Mouse (Mus musculus) neural tube, embryonic 13.5 days (tissue): Measurements from ENCODE around the gene Fam180a. TPM values are rescaled to one million over a fixed set of nuclear protein-coding genes. Genes with fewer than 3 reads are reported as not detected.

Experiments
- ATAC-seq: fragments of 200-750 bp; cut with Nextera tagmentation; 2 replicates; pipeline ENCODE4 v1.8.0; 2017; ENCODE audit warnings: low read depth, mild to moderate bottlenecking, moderate TSS enrichment, moderate library complexity
- H3K27ac ChIP-seq: fragments of 300-500 bp; sonication (generic); replicated peaks from 2 replicates; pipeline ENCODE4 v1.5.1; 2015; ENCODE audit warnings: moderate library complexity, mild to moderate bottlenecking, inconsistent platforms
- H3K27me3 ChIP-seq: fragments of 300-500 bp; sonication (generic); 2 replicates; pipeline ENCODE4 v1.6.1; 2015; ENCODE audit warnings: mild to moderate bottlenecking, inconsistent platforms
- H3K36me3 ChIP-seq: fragments of 300-500 bp; sonication (generic); 2 replicates; pipeline ENCODE4 v1.6.1; 2015; ENCODE audit warnings: mild to moderate bottlenecking, inconsistent platforms
- H3K4me1 ChIP-seq: fragments of 300-500 bp; sonication (generic); replicated peaks from 2 replicates; pipeline ENCODE4 v1.6.1; 2015; ENCODE audit warnings: inconsistent platforms
- H3K4me2 ChIP-seq: fragments of 300-500 bp; sonication (generic); 2 replicates; pipeline ENCODE4 v1.6.1; 2015; ENCODE audit warnings: inconsistent platforms, mild to moderate bottlenecking, moderate library complexity
- H3K4me3 ChIP-seq: fragments of 300-500 bp; sonication (generic); 2 replicates; pipeline ENCODE4 v1.5.1; 2015; ENCODE audit warnings: mild to moderate bottlenecking, inconsistent platforms
- H3K9ac ChIP-seq: fragments of 300-500 bp; sonication (generic); 2 replicates; pipeline ENCODE4 v1.6.1; 2015; ENCODE audit warnings: moderate library complexity, mild to moderate bottlenecking, inconsistent platforms
- H3K9me3 ChIP-seq: fragments of 300-500 bp; sonication (generic); 2 replicates; pipeline ENCODE4 v1.6.1; 2016; ENCODE audit warnings: inconsistent platforms
- WGBS: fragments of 180-500 bp; shearing (Covaris S2); methylation state at CpG from one replicate; pipeline ENCODE4 v1.1.7; 2015; 5-methylcytosine and 5-hydroxymethylcytosine counted together
- polyA plus RNA-seq: library from polyadenylated mRNA; unstranded; fragments of >200 nt; fragmentation: Nextera tagmentation; extraction: Ambion mirVana; gene quantifications from 2 replicates; pipeline ENCODE4 v1.2.1, GENCODE M21; 2015

Gene Fam180a
- polyA plus RNA-seq, 1 experiment from 2014 or later: 0.39 TPM

DNA sequence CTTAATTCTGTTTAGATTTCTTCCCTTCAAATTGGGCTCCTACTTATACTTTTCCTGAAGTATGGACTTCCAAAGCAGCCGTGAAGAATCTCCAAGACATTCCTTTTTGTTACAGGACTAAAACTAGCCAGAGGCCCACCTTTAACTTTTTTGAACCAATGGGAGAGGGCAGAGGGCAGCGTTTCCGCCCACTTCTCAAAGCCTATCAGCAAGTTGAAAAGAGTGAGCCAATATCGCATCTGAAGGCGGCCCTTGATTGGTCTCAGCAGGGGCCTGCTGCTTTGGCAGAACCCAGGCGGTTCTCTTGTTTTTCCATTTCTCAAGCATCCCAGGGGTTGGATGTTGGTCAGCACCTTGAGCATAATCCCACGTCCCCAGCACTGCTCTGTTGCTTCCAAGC is 17.9 kb downstream of the Fam180a start, which contains the start of gene Slc13a4:
Gene Slc13a4 (minus strand): TSS at position 95 of the 400 bp plus-strand sequence.
- Histone ChIP-seq H3K9ac (no peak within 1 kb of the TSS), H3K4me3 (no peak within 1 kb of the TSS), H3K9me3 (no peaks in the 10 kb centered on the region), H3K36me3 (no peaks in the 10 kb centered on the region), H3K4me2 (no peak within 1 kb of the TSS), H3K4me1 (0 out of 2 replicates have a peak, but pooled peaks cover 3% of the 10 kb centered on the region), H3K27me3 (no peaks in the 10 kb centered on the region), H3K27ac (no peak within 1 kb of the TSS)
- WGBS: 31% methylated on average over 7 of the region's 7 CpGs
- no peak for ATAC-seq

DNA sequence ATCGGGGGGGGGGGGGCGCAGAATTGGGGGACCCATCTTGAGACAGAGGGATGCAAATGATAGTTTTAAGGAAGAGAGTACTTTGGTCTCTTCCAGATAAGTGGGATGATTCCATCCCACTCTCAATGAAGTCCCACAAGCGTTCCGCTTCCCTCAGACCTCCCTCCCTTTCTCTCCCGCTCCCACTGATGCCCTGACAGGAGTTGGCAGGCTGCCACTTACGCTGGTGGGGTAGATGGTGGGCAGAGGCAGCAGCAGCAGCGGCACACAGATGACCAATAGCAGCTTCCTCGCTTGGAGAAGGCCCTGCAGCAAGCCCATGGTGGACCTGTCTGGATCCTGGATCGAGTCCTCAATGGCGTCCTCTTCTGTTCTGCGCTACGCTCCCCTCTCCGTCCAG is 18.8 kb downstream of the Fam180a start:
- no peaks in the 10 kb centered on the region for H3K36me3 ChIP-seq
- WGBS: 73% methylated on average over 13 of the region's 13 CpGs
- H3K4me1 ChIP-seq: 0 out of 2 replicates have a peak, but pooled peaks cover 3% of the 10 kb centered on the region
- no peak overlapping the region for H3K27ac ChIP-seq
- H3K9me3 ChIP-seq: no peaks in the 10 kb centered on the region
- H3K27me3 ChIP-seq: no peaks in the 10 kb centered on the region
- H3K4me2 ChIP-seq: no peak overlapping the region
- ATAC-seq: no peak
- no peak overlapping the region for H3K9ac ChIP-seq
- H3K4me3 ChIP-seq: no peak overlapping the region

DNA sequence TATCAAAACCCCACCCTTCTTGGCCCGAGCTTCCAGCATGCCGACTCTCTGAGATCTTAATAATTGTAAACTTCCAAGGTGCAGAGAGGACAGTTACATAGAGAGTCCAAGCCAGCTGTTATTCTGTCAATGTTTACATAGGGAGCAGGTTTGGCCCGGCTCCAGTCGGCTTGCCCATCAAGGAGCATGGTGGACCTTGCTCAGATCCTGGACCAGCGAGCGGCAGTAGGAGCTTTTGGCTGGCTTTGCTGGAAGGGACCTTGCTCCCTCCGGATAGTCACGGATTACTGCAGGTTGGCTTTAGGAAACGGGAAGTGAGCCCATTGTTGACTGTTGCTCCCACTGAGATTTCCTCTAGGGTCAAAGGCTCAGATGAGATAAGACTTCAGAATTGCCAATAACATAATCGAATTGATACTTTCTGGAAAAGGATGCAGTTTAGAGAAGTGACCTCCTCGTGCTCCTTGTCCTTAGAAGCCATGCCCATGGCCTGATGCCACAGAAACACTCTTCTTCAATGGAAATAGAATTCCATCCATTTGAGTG is 22.5 kb downstream of the Fam180a start:
- 87% methylated on average over 11 of the region's 11 CpGs for WGBS
- H3K27ac ChIP-seq: no peak overlapping the region
- no peaks in the 10 kb centered on the region for H3K9me3 ChIP-seq

DNA sequence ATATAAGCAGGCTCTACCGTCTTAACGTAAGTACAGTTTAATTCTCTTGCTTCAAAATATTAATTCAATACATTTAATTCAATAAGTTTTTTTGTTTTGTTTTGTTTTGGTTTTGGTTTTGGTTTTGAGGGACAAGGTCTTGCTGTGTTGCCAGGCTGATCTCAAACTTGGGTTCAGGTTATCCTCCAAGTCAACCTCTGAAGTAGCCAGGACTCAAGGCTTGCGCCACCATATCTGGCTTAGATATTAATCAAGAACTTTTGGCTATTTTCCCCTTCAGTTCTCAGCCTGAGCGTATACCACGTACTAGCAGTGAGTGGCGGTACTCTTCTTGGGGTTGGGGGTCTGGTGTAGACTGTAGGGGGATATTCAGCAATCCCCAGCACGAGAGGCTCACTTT is 23.4 kb downstream of the Fam180a start:
- Histone ChIP-seq H3K4me2 (no peak overlapping the region), H3K4me1 (0 out of 2 replicates have a peak, but pooled peaks cover 3% of the 10 kb centered on the region), H3K36me3 (no peaks in the 10 kb centered on the region), H3K9ac (no peak overlapping the region), H3K27me3 (no peaks in the 10 kb centered on the region), H3K9me3 (no peaks in the 10 kb centered on the region), H3K27ac (no peak overlapping the region), H3K4me3 (no peak overlapping the region)
- 93% methylated on average over 7 of the region's 7 CpGs for WGBS
- ATAC-seq: no peak

More for the DNA sequence above, 22.5 kb downstream of the Fam180a start:
- Histone ChIP-seq H3K27me3 (no peaks in the 10 kb centered on the region), H3K9ac (no peak overlapping the region), H3K4me2 (no peak overlapping the region), H3K4me1 (0 out of 2 replicates have a peak, but pooled peaks cover 3% of the 10 kb centered on the region), H3K36me3 (no peaks in the 10 kb centered on the region), H3K4me3 (no peak overlapping the region)
- ATAC-seq: no peak

DNA sequence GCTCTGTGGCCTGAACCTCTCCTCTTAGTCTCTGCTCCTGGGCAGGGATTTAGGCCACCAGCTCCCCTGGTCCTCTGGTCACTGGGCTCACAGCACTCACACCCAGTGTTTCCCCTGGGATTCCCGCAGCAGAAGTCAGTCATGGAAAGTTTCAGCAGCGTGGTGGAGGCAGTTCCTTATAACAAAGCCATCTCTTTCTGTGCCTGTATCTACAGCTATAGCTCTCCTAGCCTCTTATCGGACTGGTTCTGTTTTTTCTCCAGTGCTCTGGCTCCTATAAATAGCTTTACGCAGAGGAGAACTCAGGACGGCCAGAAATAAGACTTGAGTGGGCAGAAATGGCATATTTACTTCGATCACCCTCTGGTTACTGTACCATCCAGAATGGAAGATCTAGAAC is 27.6 kb downstream of the Fam180a start:
- ATAC-seq: no peak
- Histone ChIP-seq H3K36me3 (no peaks in the 10 kb centered on the region), H3K27me3 (no peaks in the 10 kb centered on the region), H3K4me3 (no peak overlapping the region), H3K4me1 (peaks cover 5% of the 10 kb centered on the region; the same call in 1 of the 2 replicates), H3K9me3 (no peaks in the 10 kb centered on the region), H3K27ac (no peak overlapping the region), H3K4me2 (no peak overlapping the region), H3K9ac (no peak overlapping the region)
- 92% methylated on average over 6 of the region's 6 CpGs for WGBS

DNA sequence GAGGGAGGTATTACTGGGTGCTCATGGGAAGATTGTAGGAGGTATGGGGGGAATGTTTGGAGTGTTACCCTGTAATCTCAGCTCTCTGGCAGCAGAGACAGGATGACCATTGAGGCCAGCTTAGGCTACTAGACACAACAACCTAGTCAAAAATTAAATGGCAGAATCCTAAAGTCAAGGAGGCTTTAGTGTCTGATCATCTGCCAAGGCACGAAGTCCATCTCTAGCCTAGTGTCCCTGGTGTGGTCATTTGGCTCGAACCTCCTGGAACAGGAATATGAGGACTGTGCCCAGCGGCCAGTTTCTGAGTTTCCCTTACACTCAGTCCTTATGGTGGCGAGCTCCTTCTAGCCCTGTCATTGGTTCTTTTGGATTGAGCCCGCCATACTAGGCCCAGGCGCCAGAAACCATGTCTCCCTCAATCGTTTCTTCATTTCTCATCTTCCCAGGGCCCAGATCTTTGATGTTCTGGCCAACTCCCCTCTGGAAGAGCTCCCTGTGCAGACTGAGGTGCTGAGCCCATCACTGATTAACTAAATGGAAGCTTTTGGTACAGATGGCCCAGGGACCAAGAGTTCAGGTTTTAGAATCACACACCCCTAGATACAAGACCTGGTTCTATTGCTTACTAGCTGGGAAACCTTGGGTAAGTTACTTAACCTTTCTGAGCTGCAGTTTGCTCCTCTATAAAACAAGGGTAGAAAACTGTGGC is 28.3 kb downstream of the Fam180a start:
- Histone ChIP-seq H3K27ac (no peak overlapping the region), H3K9ac (no peak overlapping the region), H3K9me3 (no peaks in the 10 kb centered on the region), H3K36me3 (no peaks in the 10 kb centered on the region), H3K4me3 (no peak overlapping the region), H3K27me3 (no peaks in the 10 kb centered on the region), H3K4me2 (no peak overlapping the region), H3K4me1 (peaks cover 5% of the 10 kb centered on the region; the same call in 1 of the 2 replicates)
- no peak for ATAC-seq
- 91% methylated on average over 7 of the region's 7 CpGs for WGBS

DNA sequence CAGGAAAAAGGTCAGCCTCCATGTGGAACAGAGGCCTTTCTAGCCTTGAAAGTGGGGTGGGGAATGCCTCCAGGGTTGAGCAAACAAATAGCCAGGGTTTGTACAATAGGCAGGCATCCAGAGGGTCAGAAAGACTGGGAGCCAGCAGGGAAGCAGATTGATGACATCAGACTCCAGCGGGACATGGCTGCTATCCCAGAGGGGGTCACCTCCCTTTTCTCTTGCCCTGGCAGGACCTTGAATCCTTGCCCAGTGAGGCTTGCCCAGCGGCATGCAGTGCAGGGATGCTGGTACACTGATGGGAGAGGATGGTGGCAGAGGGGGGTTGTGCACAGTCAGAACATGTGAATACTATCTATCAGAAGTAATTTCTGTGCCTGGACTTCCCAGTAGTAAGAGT is 28.9 kb downstream of the Fam180a start:
- Histone ChIP-seq H3K36me3 (no peaks in the 10 kb centered on the region), H3K4me1 (peaks cover 5% of the 10 kb centered on the region; the same call in 1 of the 2 replicates), H3K27me3 (no peaks in the 10 kb centered on the region), H3K9me3 (no peaks in the 10 kb centered on the region), H3K27ac (no peak overlapping the region), H3K4me2 (no peak overlapping the region), H3K9ac (no peak overlapping the region), H3K4me3 (no peak overlapping the region)
- ATAC-seq: peak; percentile 53; the same call in 1 of the 2 replicates
- 43% methylated on average over 2 of the region's 2 CpGs for WGBS

DNA sequence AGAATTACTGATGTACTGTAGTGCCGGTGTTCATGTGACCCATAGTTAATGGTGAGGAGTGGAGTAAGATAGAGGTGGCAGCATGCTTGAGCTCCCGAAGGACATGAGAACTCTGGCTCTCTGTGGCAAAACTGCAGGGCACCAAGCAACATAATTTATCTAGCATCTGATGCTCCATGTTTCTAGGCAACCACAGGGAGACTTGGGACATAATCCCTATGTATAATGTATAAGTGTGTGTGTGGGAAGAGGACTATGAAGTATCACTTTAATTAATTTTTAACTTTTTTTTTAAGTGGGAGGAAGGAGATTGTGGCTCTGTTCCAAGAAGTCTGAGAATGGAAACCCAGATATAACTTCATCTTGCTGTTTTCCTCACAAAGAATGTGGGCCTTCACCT is 31.0 kb downstream of the Fam180a start:
- Histone ChIP-seq H3K36me3 (no peaks in the 10 kb centered on the region), H3K9me3 (no peaks in the 10 kb centered on the region), H3K4me1 (peaks cover 5% of the 10 kb centered on the region; the same call in 1 of the 2 replicates), H3K9ac (no peak overlapping the region), H3K4me2 (no peak overlapping the region), H3K4me3 (no peak overlapping the region), H3K27ac (no peak overlapping the region), H3K27me3 (no peaks in the 10 kb centered on the region)
- peak; percentile 27; the same call in 1 of the 2 replicates for ATAC-seq
- 65% methylated on average over 2 of the region's 2 CpGs for WGBS

DNA sequence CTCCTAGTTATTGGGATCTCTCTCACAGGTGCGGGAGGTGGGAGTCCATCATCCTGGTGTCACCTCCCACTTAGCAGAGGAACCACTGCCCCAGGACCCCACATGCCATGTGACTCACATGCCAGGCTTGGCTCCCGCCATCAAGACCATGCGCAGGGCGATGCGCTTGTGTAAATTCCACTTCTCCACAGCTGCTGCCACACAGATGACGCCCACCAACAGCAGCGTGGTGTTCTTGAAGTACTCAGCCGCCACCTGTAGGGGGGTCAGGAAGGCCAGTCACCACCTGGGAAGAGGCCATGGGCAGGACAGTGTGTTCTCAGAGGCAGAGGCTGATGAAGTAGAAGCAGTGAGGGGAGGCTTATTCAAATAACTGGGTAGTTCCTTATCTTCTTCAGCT is 36.3 kb downstream of the Fam180a start:
- Histone ChIP-seq H3K27me3 (no peaks in the 10 kb centered on the region), H3K4me2 (no peak overlapping the region), H3K9ac (no peak overlapping the region), H3K4me1 (peaks cover 19% of the 10 kb centered on the region), H3K4me3 (no peak overlapping the region), H3K36me3 (no peaks in the 10 kb centered on the region), H3K9me3 (no peaks in the 10 kb centered on the region), H3K27ac (no peak overlapping the region)
- 93% methylated on average over 8 of the region's 8 CpGs for WGBS
- no peak for ATAC-seq

DNA sequence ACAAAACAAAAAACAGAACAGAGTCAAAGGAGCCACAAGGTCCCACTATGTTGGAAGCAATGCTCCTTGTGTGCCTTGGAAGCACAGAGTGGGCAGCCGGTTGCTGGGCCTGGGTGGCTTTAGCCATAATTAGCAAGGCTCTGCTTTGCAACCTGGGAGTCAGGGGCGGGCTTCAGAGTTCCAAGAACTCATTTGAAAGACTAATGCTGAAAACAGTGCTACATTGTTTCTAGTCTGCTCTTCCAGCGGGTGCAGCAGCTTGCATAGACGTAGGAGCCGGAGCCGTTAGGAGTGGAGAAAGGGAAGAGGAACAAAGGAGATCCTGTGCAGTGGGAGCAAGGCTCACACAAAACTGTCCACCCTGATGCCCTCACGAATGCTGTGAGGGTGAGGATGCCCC is 37.0 kb downstream of the Fam180a start:
- 0 out of 2 replicates have a peak overlapping the region, but pooled peaks have one; percentile 24 for H3K27ac ChIP-seq
- 27% methylated on average over 7 of the region's 7 CpGs for WGBS

DNA sequence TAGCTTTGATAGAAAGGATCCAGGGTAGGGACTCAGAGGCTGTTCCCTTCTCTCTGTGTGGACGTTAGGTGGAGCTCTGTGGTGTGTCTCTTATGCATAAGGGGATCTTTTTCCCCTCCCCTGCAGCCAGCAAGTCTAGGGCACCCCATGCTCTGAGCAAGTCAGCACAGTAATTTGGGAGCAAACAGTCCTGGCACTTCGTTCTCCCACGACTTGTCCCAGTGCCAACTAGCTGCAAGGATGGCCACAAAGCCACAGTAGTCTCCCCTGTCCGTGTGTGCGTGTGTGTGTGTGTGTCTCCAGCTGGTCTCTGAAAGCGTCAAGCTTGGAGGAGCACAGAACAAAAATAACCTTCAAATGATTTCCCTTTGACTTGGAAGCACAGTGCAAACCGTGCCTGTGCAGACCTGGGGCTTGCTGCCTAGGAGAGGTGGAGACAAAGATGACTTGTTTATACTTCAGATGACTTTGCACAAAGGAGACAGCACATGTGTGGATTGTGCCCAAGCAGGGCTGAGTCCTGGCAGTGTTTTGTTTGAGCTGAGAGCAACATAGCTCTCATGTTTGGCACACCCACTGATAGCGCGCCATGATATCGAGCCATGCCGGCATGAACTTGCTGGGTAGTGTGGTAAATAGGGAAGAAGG is 37.7 kb downstream of the Fam180a start:
- Histone ChIP-seq H3K9me3 (no peaks in the 10 kb centered on the region), H3K9ac (no peak overlapping the region), H3K4me2 (no peak overlapping the region), H3K27ac (0 out of 2 replicates have a peak overlapping the region, but pooled peaks have one; percentile 24), H3K4me1 (peaks cover 19% of the 10 kb centered on the region), H3K27me3 (no peaks in the 10 kb centered on the region), H3K36me3 (no peaks in the 10 kb centered on the region), H3K4me3 (no peak overlapping the region)
- WGBS: 67% methylated on average over 11 of the region's 11 CpGs
- ATAC-seq: peak; percentile 61

More for the DNA sequence above, 37.0 kb downstream of the Fam180a start:
- Histone ChIP-seq H3K36me3 (no peaks in the 10 kb centered on the region), H3K9ac (no peak overlapping the region), H3K27me3 (no peaks in the 10 kb centered on the region), H3K9me3 (no peaks in the 10 kb centered on the region), H3K4me1 (peaks cover 19% of the 10 kb centered on the region), H3K4me3 (no peak overlapping the region), H3K4me2 (no peak overlapping the region)
- ATAC-seq: peak; percentile 30; the same call in 1 of the 2 replicates

DNA sequence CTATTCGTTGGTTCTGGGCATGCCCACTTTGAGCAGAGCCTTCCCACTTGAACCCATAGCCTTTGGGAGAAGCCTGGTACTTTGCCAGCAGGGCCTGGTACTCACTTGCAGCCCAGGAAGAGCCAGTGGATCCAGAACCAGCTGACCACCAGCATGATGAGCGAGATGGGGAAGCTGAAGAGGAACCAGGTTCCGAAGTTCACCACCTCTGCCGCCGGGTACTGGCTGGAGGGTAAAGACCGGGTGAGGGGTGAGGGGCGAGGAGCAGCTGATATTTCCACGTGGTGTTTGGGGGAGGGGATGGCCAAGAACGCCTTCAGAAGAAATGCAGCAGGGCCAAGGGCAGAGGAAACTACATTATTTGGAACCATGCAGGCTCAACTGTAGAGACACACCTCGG is 46.6 kb downstream of the Fam180a start:
- Histone ChIP-seq H3K27ac (no peak overlapping the region), H3K9ac (no peak overlapping the region), H3K9me3 (no peaks in the 10 kb centered on the region), H3K4me1 (no peaks in the 10 kb centered on the region), H3K27me3 (no peaks in the 10 kb centered on the region), H3K36me3 (no peaks in the 10 kb centered on the region), H3K4me2 (no peak overlapping the region), H3K4me3 (no peak overlapping the region)
- WGBS: 83% methylated on average over 10 of the region's 10 CpGs
- no peak for ATAC-seq
